Mouse (Mus musculus) megakaryocyte progenitor cell, adult 5-6 weeks (primary cell): ENCODE measurements around the gene Samd3. TPM values are rescaled to one million over a fixed set of nuclear protein-coding genes. Genes with fewer than 3 reads are reported as not detected.

ENCODE experiments used
- ATAC-seq: replicated peaks from 2 replicates; pipeline ENCODE4 v1.8.0; 2016; ENCODE audit warnings: mild to moderate bottlenecking, moderate TSS enrichment, inconsistent platforms; ENCODE audit not compliant: poor library complexity
- total RNA-seq, 2 experiments: library from RNA; stranded (forward) in 1 of 2; stranded (reverse) in 1 of 2; fragments of 157-497, 149-512 nt in 1 of 2; fragments of 200-1000 nt in 1 of 2; gene quantifications; 2 replicates each; pipeline versions ENCODE4 v1.2.3 to v1.2.4; 2015 to 2017

The Samd3 gene
- 0.07 TPM in 1 of 2 replicates, not detected in the other for total RNA-seq (2015)
- 0.83 TPM in 1 of 2 replicates, not detected in the other for total RNA-seq (2017)

GRCm38 (mm10) chr10:26229488-26229887 lies at the start of gene Samd3:
Samd3 (plus strand) TSS chr10:26229707.
- ATAC-seq: no peak

- ATAC-seq: no peak
These were observed 44.2 kb upstream of the Samd3 start for GRCm38 (mm10) chr10:26185289-26185688.

- no peak for ATAC-seq
These were observed 38.7 kb upstream of the Samd3 start for GRCm38 (mm10) chr10:26190811-26191210.

- ATAC-seq: no peak
These were observed 34.6 kb upstream of the Samd3 start for GRCm38 (mm10) chr10:26194892-26195291.

GRCm38 (mm10) chr10:26202708-26203368 lies 26.7 kb upstream of the Samd3 start:
- no peak for ATAC-seq

GRCm38 (mm10) chr10:26220729-26221128 lies 8.8 kb upstream of the Samd3 start:
- no peak for ATAC-seq

GRCm38 (mm10) chr10:26226241-26226640 lies 3.3 kb upstream of the Samd3 start:
- no peak for ATAC-seq

GRCm38 (mm10) chr10:26226734-26227133 lies 2.8 kb upstream of the Samd3 start:
- no peak for ATAC-seq

GRCm38 (mm10) chr10:26228187-26228586 lies 1.3 kb upstream of the Samd3 start:
- ATAC-seq: no peak

- ATAC-seq: no peak
These were observed 2.7 kb downstream of the Samd3 start for GRCm38 (mm10) chr10:26232071-26232653.

GRCm38 (mm10) chr10:26238559-26238958 lies 9.1 kb downstream of the Samd3 start:
- ATAC-seq: no peak

GRCm38 (mm10) chr10:26239090-26239489 lies 9.6 kb downstream of the Samd3 start:
- no peak for ATAC-seq

- no peak for ATAC-seq
These were observed 13.7 kb downstream of the Samd3 start for GRCm38 (mm10) chr10:26243203-26243602.

- ATAC-seq: no peak
These were observed 15.0 kb downstream of the Samd3 start for GRCm38 (mm10) chr10:26244466-26244865.

- no peak for ATAC-seq
These were observed 20.1 kb downstream of the Samd3 start for GRCm38 (mm10) chr10:26249426-26250165.

- no peak for ATAC-seq
These were observed 30.4 kb downstream of the Samd3 start for GRCm38 (mm10) chr10:26259908-26260307.

GRCm38 (mm10) chr10:26263744-26264459 lies 34.4 kb downstream of the Samd3 start:
- ATAC-seq: no peak

- no peak for ATAC-seq
These were observed 45.9 kb downstream of the Samd3 start for GRCm38 (mm10) chr10:26275414-26275813.

GRCm38 (mm10) chr10:26280009-26280408 lies 50.5 kb downstream of the Samd3 start:
- ATAC-seq: no peak

- no peak for ATAC-seq
These were observed 57.6 kb downstream of the Samd3 start for GRCm38 (mm10) chr10:26287136-26287535.

- no peak for ATAC-seq
These were observed 67.7 kb downstream of the Samd3 start for GRCm38 (mm10) chr10:26297200-26297599.
